Mouse (Mus musculus) midbrain, embryonic 11.5 days (tissue): Measurements from ENCODE around the gene Wfdc5. TPM values are rescaled to one million over a fixed set of nuclear protein-coding genes. Genes with fewer than 3 reads are reported as not detected.
A peak's percentile ranks its signal among the peaks of the same experiment; 100 is the strongest.
"Not testable (repeated sequence)": the region's sequence is repeated elsewhere in the genome, so short reads cannot be mapped to it uniquely, and the experiment has no call there.

Experiments used
- ATAC-seq: fragments of 200-750 bp; cut with Nextera tagmentation; 2 replicates; pipeline ENCODE4 v1.8.0; 2017; ENCODE audit warnings: moderate TSS enrichment, moderate library complexity; ENCODE audit not compliant: low FRiP score
- DNase-seq: peaks from one replicate; pipeline ENCODE4 v3.0.0; 2015; ENCODE audit warnings: low spot score; ENCODE audit errors: missing footprints
- H3K27ac ChIP-seq: fragments of 300-500 bp; sonication (generic); 2 replicates; pipeline ENCODE4 v1.5.1; 2014; ENCODE audit warnings: low read depth, low read length
- H3K27me3 ChIP-seq: fragments of 300-500 bp; sonication (generic); 2 replicates; pipeline ENCODE4 v1.6.1; 2014; ENCODE audit warnings: mild to moderate bottlenecking, low read length, moderate library complexity, mixed read lengths; ENCODE audit not compliant: control insufficient read depth, insufficient read depth
- H3K36me3 ChIP-seq: fragments of 300-500 bp; sonication (generic); 2 replicates; pipeline ENCODE4 v1.6.1; 2014; ENCODE audit warnings: mild to moderate bottlenecking, low read length, moderate library complexity, mixed read lengths; ENCODE audit not compliant: control insufficient read depth, insufficient read depth
- H3K4me1 ChIP-seq: fragments of 300-500 bp; sonication (generic); 2 replicates; pipeline ENCODE4 v1.6.1; 2014; ENCODE audit warnings: low read length; ENCODE audit not compliant: control insufficient read depth, insufficient read depth
- H3K4me2 ChIP-seq: fragments of 300-500 bp; sonication (generic); 2 replicates; pipeline ENCODE4 v1.6.1; 2014; ENCODE audit warnings: mild to moderate bottlenecking, moderate library complexity
- H3K4me3 ChIP-seq: fragments of 300-500 bp; sonication (generic); 2 replicates; pipeline ENCODE4 v1.5.1; 2014; ENCODE audit warnings: low read depth, low read length
- H3K9ac ChIP-seq: fragments of 300-500 bp; sonication (generic); 2 replicates; pipeline ENCODE4 v1.6.1; 2014; ENCODE audit warnings: low read length
- H3K9me3 ChIP-seq: fragments of 300-500 bp; sonication (generic); 2 replicates; pipeline ENCODE4 v1.6.1; 2016; ENCODE audit warnings: low read length; ENCODE audit not compliant: control insufficient read depth
- WGBS: fragments of 180-500 bp; shearing (Covaris S2); extraction: QIAGEN DNeasy Blood & Tissue Kit; methylation state at CpG from one replicate; pipeline ENCODE4 v1.1.7; 2014; 5-methylcytosine and 5-hydroxymethylcytosine counted together
- polyA plus RNA-seq: library from polyadenylated mRNA; unstranded; fragments of >200 nt; fragmentation: Nextera tagmentation; extraction: Ambion mirVana; gene quantifications from 2 replicates; pipeline ENCODE4 v1.2.1, GENCODE M21; 2014

The Wfdc5 gene
- polyA plus RNA-seq = not detected in 2 replicates

- peaks cover 3% of the 10 kb centered on the region; the same call in 1 of the 2 replicates for H3K4me1 ChIP-seq
- H3K27ac ChIP-seq = no peak within 1 kb of the TSS
- no peaks in the 10 kb centered on the region for H3K9me3 ChIP-seq
- WGBS = 66% methylated on average over 7 of the region's 7 CpGs
- ATAC-seq (no peak), DNase-seq (no peak)
- no peak within 1 kb of the TSS for H3K4me2 ChIP-seq
- no peaks in the 10 kb centered on the region for H3K27me3 ChIP-seq
- no peak within 1 kb of the TSS for H3K9ac ChIP-seq
- H3K4me3 ChIP-seq = no peak within 1 kb of the TSS
- no peaks in the 10 kb centered on the region for H3K36me3 ChIP-seq
These were observed at the start of gene Wfdc5 for GRCm38 (mm10) chr2:164182692-164183255. Wfdc5 (minus strand) TSS chr2:164182742.

GRCm38 (mm10) chr2:164228361-164229070, 46.0 kb upstream of the Wfdc5 start:
- ATAC-seq (no peak), DNase-seq (no peak)
- Histone ChIP-seq H3K4me2 (no peak overlapping the region), H3K36me3 (no peaks in the 10 kb centered on the region), H3K4me1 (no peaks in the 10 kb centered on the region), H3K4me3 (no peak overlapping the region), H3K27me3 (no peaks in the 10 kb centered on the region), H3K9me3 (no peaks in the 10 kb centered on the region), H3K9ac (no peak overlapping the region), H3K27ac (no peak overlapping the region)
- 90% methylated on average over 8 of the region's 8 CpGs for WGBS

- no peak for ATAC-seq
- WGBS = 87% methylated on average over 11 of the region's 11 CpGs
These were observed 39.0 kb upstream of the Wfdc5 start, which contains the start of gene Wfdc15b for GRCm38 (mm10) chr2:164221522-164221921. Wfdc15b (minus strand) TSS chr2:164221660.

GRCm38 (mm10) chr2:164219295-164219694, 36.8 kb upstream of the Wfdc5 start:
- Histone ChIP-seq H3K4me1 (no peaks in the 10 kb centered on the region), H3K9me3 (no peaks in the 10 kb centered on the region), H3K4me2 (no peak overlapping the region), H3K27me3 (no peaks in the 10 kb centered on the region), H3K4me3 (no peak overlapping the region), H3K9ac (no peak overlapping the region), H3K27ac (no peak overlapping the region), H3K36me3 (no peaks in the 10 kb centered on the region)
- no peak for DNase-seq
- WGBS = 85% methylated on average over 9 of the region's 9 CpGs
- no peak for ATAC-seq

More at GRCm38 (mm10) chr2:164221522-164221921, 39.0 kb upstream of the Wfdc5 start, which contains the start of gene Wfdc15b:
- no peak within 1 kb of the TSS for H3K4me2 ChIP-seq
- H3K9ac ChIP-seq = no peak within 1 kb of the TSS
- no peak within 1 kb of the TSS for H3K27ac ChIP-seq
- no peaks in the 10 kb centered on the region for H3K9me3 ChIP-seq
- DNase-seq = no peak
- H3K4me3 ChIP-seq = no peak within 1 kb of the TSS
- no peaks in the 10 kb centered on the region for H3K4me1 ChIP-seq
- H3K27me3 ChIP-seq = no peaks in the 10 kb centered on the region
- no peaks in the 10 kb centered on the region for H3K36me3 ChIP-seq

GRCm38 (mm10) chr2:164212711-164213110, 30.2 kb upstream of the Wfdc5 start:
- 91% methylated on average over 5 of the region's 5 CpGs for WGBS

GRCm38 (mm10) chr2:164210892-164211291, 28.4 kb upstream of the Wfdc5 start:
- Histone ChIP-seq H3K4me2 (no peak overlapping the region), H3K27ac (no peak overlapping the region), H3K27me3 (no peaks in the 10 kb centered on the region), H3K9me3 (no peaks in the 10 kb centered on the region), H3K4me3 (no peak overlapping the region), H3K9ac (no peak overlapping the region), H3K4me1 (no peaks in the 10 kb centered on the region), H3K36me3 (no peaks in the 10 kb centered on the region)
- ATAC-seq (no peak), DNase-seq (no peak)
- 86% methylated on average over 4 of the region's 4 CpGs for WGBS

More at GRCm38 (mm10) chr2:164212711-164213110, 30.2 kb upstream of the Wfdc5 start:
- Histone ChIP-seq H3K4me2 (no peak overlapping the region), H3K36me3 (no peaks in the 10 kb centered on the region), H3K4me3 (no peak overlapping the region), H3K9ac (no peak overlapping the region), H3K9me3 (no peaks in the 10 kb centered on the region), H3K27ac (no peak overlapping the region), H3K4me1 (no peaks in the 10 kb centered on the region), H3K27me3 (no peaks in the 10 kb centered on the region)
- ATAC-seq (no peak), DNase-seq (no peak)

- 82% methylated on average over 4 of the region's 4 CpGs for WGBS
- Histone ChIP-seq H3K9ac (no peak overlapping the region), H3K27ac (no peak overlapping the region), H3K27me3 (no peaks in the 10 kb centered on the region), H3K9me3 (no peaks in the 10 kb centered on the region), H3K4me1 (no peaks in the 10 kb centered on the region), H3K36me3 (no peaks in the 10 kb centered on the region), H3K4me2 (no peak overlapping the region), H3K4me3 (no peak overlapping the region)
- peak; percentile 31 for DNase-seq
- ATAC-seq = no peak
These were observed 24.1 kb upstream of the Wfdc5 start for GRCm38 (mm10) chr2:164206676-164207075.

GRCm38 (mm10) chr2:164206011-164206410, 23.5 kb upstream of the Wfdc5 start:
- H3K9ac ChIP-seq, H3K27me3 ChIP-seq, H3K4me2 ChIP-seq, H3K4me1 ChIP-seq, H3K4me3 ChIP-seq, H3K9me3 ChIP-seq, H3K36me3 ChIP-seq, H3K27ac ChIP-seq, ATAC-seq: not testable (repeated sequence)
- 89% methylated on average over 10 of the region's 10 CpGs for WGBS
- peak; percentile 19 for DNase-seq

- DNase-seq = peak; percentile 26
- ATAC-seq = no peak
- H3K4me1 ChIP-seq = no peaks in the 10 kb centered on the region
- H3K4me3 ChIP-seq = no peak within 1 kb of the TSS
- no peaks in the 10 kb centered on the region for H3K36me3 ChIP-seq
- H3K9ac ChIP-seq = no peak within 1 kb of the TSS
- no peak within 1 kb of the TSS for H3K4me2 ChIP-seq
- H3K27me3 ChIP-seq = no peaks in the 10 kb centered on the region
- H3K9me3 ChIP-seq = no peaks in the 10 kb centered on the region
- WGBS = 81% methylated on average over 20 of the region's 20 CpGs
- H3K27ac ChIP-seq = no peak within 1 kb of the TSS
These were observed 17.2 kb upstream of the Wfdc5 start, which contains the start of gene Wfdc15a for GRCm38 (mm10) chr2:164199626-164200327. Wfdc15a (minus strand) TSS chr2:164200130.
